Mouse (Mus musculus) neural tube, embryonic 11.5 days (tissue): ENCODE measurements around the gene Pak2. TPM values are rescaled to one million over a fixed set of nuclear protein-coding genes. Genes with fewer than 3 reads are reported as not detected.

Source experiments
- ATAC-seq: fragments of 200-750 bp; cut with Nextera tagmentation; 2 replicates; pipeline ENCODE4 v1.8.0; 2017; ENCODE audit warnings: moderate number of reproducible peaks, mild to moderate bottlenecking, moderate TSS enrichment, moderate library complexity; ENCODE audit not compliant: insufficient read depth, low FRiP score, low TSS enrichment
- DNase-seq: peaks from one replicate; pipeline ENCODE4 v3.0.0-alpha.2; 2015; ENCODE audit warnings: low spot score
- H3K27ac ChIP-seq: fragments of 300-500 bp; sonication (generic); 2 replicates; pipeline ENCODE4 v1.5.1; 2014; ENCODE audit warnings: low read depth, mild to moderate bottlenecking, low read length
- H3K27me3 ChIP-seq: fragments of 300-500 bp; sonication (generic); 2 replicates; pipeline ENCODE4 v1.6.1; 2014; ENCODE audit warnings: mild to moderate bottlenecking, low read length, mixed read lengths; ENCODE audit not compliant: control insufficient read depth, insufficient read depth
- H3K36me3 ChIP-seq: fragments of 300-500 bp; sonication (generic); 2 replicates; pipeline ENCODE4 v1.6.1; 2014; ENCODE audit warnings: mild to moderate bottlenecking, low read length, moderate library complexity, mixed read lengths; ENCODE audit not compliant: control insufficient read depth, insufficient read depth
- H3K4me1 ChIP-seq: fragments of 300-500 bp; sonication (generic); 2 replicates; pipeline ENCODE4 v1.6.1; 2014; ENCODE audit warnings: low read length, mixed read lengths; ENCODE audit not compliant: control insufficient read depth, insufficient read depth
- H3K4me2 ChIP-seq: fragments of 300-500 bp; sonication (generic); 2 replicates; pipeline ENCODE4 v1.6.1; 2014; ENCODE audit warnings: low read depth, mild to moderate bottlenecking, moderate library complexity
- H3K4me3 ChIP-seq: fragments of 300-500 bp; sonication (generic); 2 replicates; pipeline ENCODE4 v1.5.1; 2014; ENCODE audit warnings: low read depth, low read length
- H3K9ac ChIP-seq: fragments of 300-500 bp; sonication (generic); 2 replicates; pipeline ENCODE4 v1.6.1; 2014; ENCODE audit warnings: mild to moderate bottlenecking, low read length
- H3K9me3 ChIP-seq: fragments of 300-500 bp; sonication (generic); 2 replicates; pipeline ENCODE4 v1.6.1; 2016; ENCODE audit warnings: low read length; ENCODE audit not compliant: control insufficient read depth
- WGBS: fragments of 180-500 bp; shearing (Covaris S2); extraction: QIAGEN DNeasy Blood & Tissue Kit; methylation state at CpG from one replicate; pipeline ENCODE4 v1.1.7; 2014; 5-methylcytosine and 5-hydroxymethylcytosine counted together
- microRNA-seq: library from miRNA; unstranded; fragments of <30 nt; microRNA quantifications from one replicate; pipeline ENCODE4, GENCODE M21; 2016
- polyA plus RNA-seq: library from polyadenylated mRNA; unstranded; fragments of >200 nt; fragmentation: Nextera tagmentation; extraction: Ambion mirVana; gene quantifications from 2 replicates; pipeline ENCODE4 v1.2.1, GENCODE M21; 2014

Pak2 gene
- polyA plus RNA-seq, 1 experiment from 2014 or later = 48.4 TPM

- Histone ChIP-seq H3K27ac (no peak overlapping the region), H3K9ac (no peak overlapping the region), H3K4me2 (no peak overlapping the region), H3K9me3 (no peaks in the 10 kb centered on the region), H3K4me1 (no peaks in the 10 kb centered on the region), H3K36me3 (peaks cover 2% of the 10 kb centered on the region; the same call in 1 of the 2 replicates), H3K27me3 (no peaks in the 10 kb centered on the region), H3K4me3 (no peak overlapping the region)
- no peak for ATAC-seq
- DNase-seq = no peak
Measured at GRCm38 (mm10) chr16:31993946-31994345, 85.2 kb downstream of the Pak2 start.

DNA sequence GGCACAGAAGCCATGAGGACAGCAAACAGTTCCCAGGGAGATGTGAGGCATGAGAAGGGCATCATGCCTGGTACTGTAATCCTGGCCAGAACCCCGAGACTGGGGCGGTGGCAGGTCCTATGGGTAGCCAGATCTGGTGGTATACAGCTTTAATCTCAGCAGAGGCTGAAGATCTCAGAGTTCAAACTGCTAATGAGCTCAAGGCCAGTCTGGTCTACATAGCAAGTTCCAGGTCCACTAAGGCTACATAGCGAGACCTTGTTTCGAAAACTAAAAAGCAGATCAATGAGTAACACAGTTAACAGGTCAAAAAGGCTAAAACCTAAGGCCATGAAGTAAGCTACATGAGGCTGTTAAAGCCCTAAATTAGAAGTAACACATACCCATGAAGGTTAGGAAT is 85.9 kb downstream of the Pak2 start:
- Histone ChIP-seq H3K4me2 (no peak overlapping the region), H3K4me1 (no peaks in the 10 kb centered on the region), H3K36me3 (peaks cover 2% of the 10 kb centered on the region; the same call in 1 of the 2 replicates), H3K27ac (no peak overlapping the region), H3K9me3 (no peaks in the 10 kb centered on the region), H3K4me3 (no peak overlapping the region), H3K27me3 (no peaks in the 10 kb centered on the region), H3K9ac (no peak overlapping the region)
- ATAC-seq (no peak), DNase-seq (no peak)
- WGBS = over 99% methylated on average over 4 of the region's 4 CpGs

DNA sequence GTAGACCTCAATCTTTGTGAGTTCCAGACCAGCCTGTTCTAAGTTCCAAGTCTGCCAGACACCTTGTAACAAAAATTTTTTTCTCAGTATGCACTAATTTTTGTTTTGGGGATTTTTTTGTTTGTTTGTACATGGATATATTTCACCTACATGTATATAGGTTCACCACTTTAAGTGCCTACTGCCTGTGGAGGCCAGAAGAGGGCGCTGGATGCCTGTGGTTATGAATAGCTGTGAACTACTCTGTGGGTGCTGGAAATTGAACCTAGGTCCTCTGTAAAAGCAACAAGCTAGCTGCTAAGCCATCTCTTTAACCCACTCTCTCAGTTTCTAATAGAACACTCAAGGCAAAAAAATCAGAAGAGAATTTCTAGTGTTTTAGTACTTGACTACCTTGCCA is 87.1 kb downstream of the Pak2 start:
- peaks cover 4% of the 10 kb centered on the region for H3K36me3 ChIP-seq

DNA sequence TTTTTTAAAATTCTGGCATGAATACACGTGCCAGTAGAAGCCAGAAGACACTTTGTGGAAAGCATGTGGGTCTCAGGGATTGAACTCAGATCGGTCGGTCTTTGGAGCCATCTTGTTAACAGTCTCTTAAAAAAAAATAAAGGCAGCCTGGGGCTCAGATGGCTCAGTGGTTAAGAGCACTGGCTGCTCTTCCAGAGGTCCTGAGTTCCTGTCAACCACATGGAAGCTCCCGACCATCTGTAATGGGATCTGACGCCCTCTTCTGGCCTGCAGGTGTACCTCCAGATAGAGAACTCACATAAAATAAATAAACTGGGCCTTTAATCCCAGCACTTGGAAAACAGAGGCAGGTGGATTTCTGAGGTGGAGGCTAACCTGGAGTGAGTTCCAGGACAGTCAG is 98.2 kb downstream of the Pak2 start:
- DNase-seq = no peak
- WGBS = 82% methylated on average over 5 of the region's 5 CpGs
- H3K4me2 ChIP-seq = no peak overlapping the region
- no peaks in the 10 kb centered on the region for H3K9me3 ChIP-seq
- no peak overlapping the region for H3K4me3 ChIP-seq
- H3K36me3 ChIP-seq = peaks cover 2% of the 10 kb centered on the region; the same call in 1 of the 2 replicates
- H3K27ac ChIP-seq = no peak overlapping the region
- no peak overlapping the region for H3K9ac ChIP-seq
- H3K4me1 ChIP-seq = no peaks in the 10 kb centered on the region
- ATAC-seq = no peak
- no peaks in the 10 kb centered on the region for H3K27me3 ChIP-seq

More for the DNA sequence above, 87.1 kb downstream of the Pak2 start:
- Histone ChIP-seq H3K9ac (no peak overlapping the region), H3K27me3 (no peaks in the 10 kb centered on the region), H3K4me2 (no peak overlapping the region), H3K27ac (no peak overlapping the region), H3K4me3 (no peak overlapping the region), H3K9me3 (no peaks in the 10 kb centered on the region), H3K4me1 (no peaks in the 10 kb centered on the region)
- 59% methylated on average over 1 of the region's 1 CpGs for WGBS
- DNase-seq = no peak
- ATAC-seq = no peak

- Histone ChIP-seq H3K36me3 (peaks cover 2% of the 10 kb centered on the region; the same call in 1 of the 2 replicates), H3K27me3 (no peaks in the 10 kb centered on the region), H3K4me2 (no peak overlapping the region), H3K9me3 (no peaks in the 10 kb centered on the region), H3K9ac (no peak overlapping the region), H3K27ac (no peak overlapping the region), H3K4me3 (no peak overlapping the region), H3K4me1 (no peaks in the 10 kb centered on the region)
- DNase-seq = no peak
- ATAC-seq = no peak
- WGBS = 97% methylated on average over 3 of the region's 3 CpGs
Measured at GRCm38 (mm10) chr16:31979501-31979900, 99.6 kb downstream of the Pak2 start.

GRCm38 (mm10) chr16:31975258-31975657 is 103.9 kb downstream of the Pak2 start:
- Histone ChIP-seq H3K36me3 (no peaks in the 10 kb centered on the region), H3K4me1 (no peaks in the 10 kb centered on the region), H3K4me2 (no peak overlapping the region), H3K27me3 (no peaks in the 10 kb centered on the region), H3K4me3 (no peak overlapping the region), H3K27ac (no peak overlapping the region), H3K9me3 (no peaks in the 10 kb centered on the region), H3K9ac (no peak overlapping the region)
- DNase-seq = no peak
- ATAC-seq = no peak
- WGBS = 89% methylated on average over 4 of the region's 4 CpGs

Small RNA genes lying within 50 kb of the gene (microRNA-seq; reads per million reads assigned to microRNA genes)
- not detected for gene Gm26269

Other genes with a start within 250 kb of the Pak2 start
- 0.15 TPM in 1 of 2 replicates, not detected in the other for gene Meltf, start 200.5 kb downstream of the Pak2 start, polyA plus RNA-seq
- gene Pigz, start 145.5 kb downstream of the Pak2 start, polyA plus RNA-seq = 1.2 and 1.4 TPM in 2 replicates
- gene 0610012G03Rik, start 130.8 kb downstream of the Pak2 start, polyA plus RNA-seq = 81.0 and 87.9 TPM in 2 replicates
- 139 and 145 TPM in 2 replicates for gene Ncbp2, start 130.8 kb downstream of the Pak2 start, polyA plus RNA-seq
- gene Senp5, start 76.1 kb downstream of the Pak2 start, polyA plus RNA-seq = 11.5 and 13.2 TPM in 2 replicates
- gene Pigx, start 20.4 kb upstream of the Pak2 start, polyA plus RNA-seq = 128 and 138 TPM in 2 replicates
- gene Cep19, start 20.5 kb upstream of the Pak2 start, polyA plus RNA-seq = 41.5 and 47.2 TPM in 2 replicates
- 8.0 and 8.3 TPM in 2 replicates for gene Nrros, start 86.3 kb upstream of the Pak2 start, polyA plus RNA-seq
- 0.27 TPM in 1 of 2 replicates, not detected in the other for gene Bex6, start 100.5 kb upstream of the Pak2 start, polyA plus RNA-seq
- gene Fbxo45, start 167.8 kb upstream of the Pak2 start, polyA plus RNA-seq = 21.8 and 24.9 TPM in 2 replicates
- 19.2 and 19.4 TPM in 2 replicates for gene Wdr53, start 167.9 kb upstream of the Pak2 start, polyA plus RNA-seq
- gene Smco1, start 192.1 kb upstream of the Pak2 start, polyA plus RNA-seq = not detected in 2 replicates
- gene Rnf168, start 198.1 kb upstream of the Pak2 start, polyA plus RNA-seq = 23.6 and 23.9 TPM in 2 replicates